7 mouse cellular contexts compared by ENCODE assay signal in the genomic region with DNA sequence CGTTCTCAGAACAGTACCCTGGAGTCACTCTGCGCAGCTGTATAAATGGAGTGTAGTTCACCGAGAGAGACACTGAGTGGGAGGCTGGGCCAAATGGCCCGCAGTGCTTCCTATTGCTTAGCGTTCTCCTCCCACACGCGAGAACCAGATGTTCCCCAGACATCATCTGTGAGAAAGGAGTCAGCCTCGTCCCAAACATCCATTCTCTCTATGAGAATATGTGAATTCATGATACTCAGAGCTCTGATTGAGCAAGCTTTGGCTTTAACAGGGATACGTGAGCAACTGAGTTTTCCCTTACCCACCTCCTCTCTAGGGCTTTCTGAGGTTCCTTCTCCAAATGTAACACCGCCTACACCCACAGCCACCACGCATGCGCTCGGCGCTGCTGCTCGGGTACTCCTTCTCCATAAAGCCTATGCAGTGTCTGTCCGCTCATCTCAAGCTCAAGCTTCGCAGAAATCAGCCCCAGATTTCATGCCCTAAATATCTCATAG. TPM values are rescaled to one million over a fixed set of nuclear protein-coding genes. Genes with fewer than 3 reads are reported as not detected.
DNase-seq lines count a peak whose midpoint lies in the region.

No protein-coding gene starts in this region.

- DNase-seq in right cerebral cortex, adult 18-20 months = peak; percentile 94
- no peak for DNase-seq in right cerebral cortex, postnatal 4 days
- DNase-seq in frontal cortex, adult 2 months (ENCODE audit: extremely low spot score in 1 of 2, low spot score in 1 of 2) = peak; percentile 90 to 95
- DNase-seq in heart, postnatal 14 days = peak; percentile 62 to 77
- DNase-seq in left cerebral cortex, adult 18-20 months (ENCODE audit: low spot score in 2 of 2) = peak; percentile 90 to 91
- peak; percentile 89 to 93 for DNase-seq in right cerebral cortex, postnatal 36 days (ENCODE audit: low spot score in 2 of 2)
- DNase-seq in spleen, postnatal 14 days (ENCODE audit: low spot score in 2 of 2) = no peak

- intact Hi-C loops in heart, postnatal 14 days (cut with DNase I) = no loop called here

RNA-seq across cellular contexts. Expression of gene Creb3l2, which starts 22.5 kb away (rescaled TPM):
- polyA plus RNA-seq in frontal cortex, adult 2 months (2012; rRNA removed) = 5.6 and 5.7 TPM in 2 replicates
- total RNA-seq in heart, postnatal 14 days (2021) = 10 to 100 TPM; 27.4 to 29.5 TPM
- 1 to 10 TPM; 6.9 to 7.0 TPM for total RNA-seq in left cerebral cortex, adult 18-20 months (2021)

Comparison
In these comparisons a context has a peak if more than half of its experiments do, and no peak if none do; other contexts are left out.
1. DNase-seq: peak in right cerebral cortex, adult 18-20 months (single experiment), frontal cortex, adult 2 months (2 of 2), heart, postnatal 14 days (2 of 2), left cerebral cortex, adult 18-20 months (2 of 2) and right cerebral cortex, postnatal 36 days (2 of 2); none in right cerebral cortex, postnatal 4 days (single experiment) and spleen, postnatal 14 days (0 of 2).